Mouse (Mus musculus): Measurements from ENCODE around the gene Foxp1. TPM values are rescaled to one million over a fixed set of nuclear protein-coding genes. Genes with fewer than 3 reads are reported as not detected.

The Foxp1 gene
- polyA plus RNA-seq, 1 experiment from 2014 or later: 52.4 TPM

DNA sequence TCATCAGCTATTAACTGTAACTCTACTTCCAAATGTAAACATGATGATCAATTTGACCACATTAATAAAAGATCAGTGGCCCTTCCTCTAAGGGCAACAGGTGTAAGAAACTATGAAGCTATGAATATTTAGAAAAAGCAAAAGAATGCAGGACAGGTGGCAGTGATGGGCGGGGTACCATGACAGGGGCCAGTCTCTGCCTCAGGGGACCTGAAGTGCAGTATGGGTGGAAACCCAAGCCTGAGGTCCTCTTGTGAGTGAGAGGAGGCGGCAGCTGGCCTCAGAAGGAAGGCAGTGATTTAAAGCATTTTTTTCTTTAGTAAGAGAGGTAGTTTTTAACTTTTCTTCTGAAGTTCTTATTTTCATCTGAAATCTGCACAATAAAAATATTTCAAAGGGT, 468.5 kb downstream of the Foxp1 start:
- Histone ChIP-seq H3K27ac (ENCODE audit: low read depth, low read length) (no peak overlapping the region), H3K4me3 (ENCODE audit: low read depth, low read length) (no peak overlapping the region), H3K9ac (replicated peaks; ENCODE audit: low read depth, low read length) (no peak overlapping the region), H3K4me2 (ENCODE audit: low read depth, low read length) (no peak overlapping the region), H3K9me3 (ENCODE audit: control insufficient read depth, low read length) (no peaks in the 10 kb centered on the region), H3K36me3 (ENCODE audit: control insufficient read depth, insufficient read depth, low read length) (no peaks in the 10 kb centered on the region), H3K4me1 (ENCODE audit: control insufficient read depth, insufficient read depth, low read length) (no peaks in the 10 kb centered on the region), H3K27me3 (ENCODE audit: control insufficient read depth, insufficient read depth, low read length) (no peaks in the 10 kb centered on the region)
- WGBS: 88% methylated on average over 2 of the region's 2 CpGs
- ATAC-seq (ENCODE audit: low read depth): no peak

DNA sequence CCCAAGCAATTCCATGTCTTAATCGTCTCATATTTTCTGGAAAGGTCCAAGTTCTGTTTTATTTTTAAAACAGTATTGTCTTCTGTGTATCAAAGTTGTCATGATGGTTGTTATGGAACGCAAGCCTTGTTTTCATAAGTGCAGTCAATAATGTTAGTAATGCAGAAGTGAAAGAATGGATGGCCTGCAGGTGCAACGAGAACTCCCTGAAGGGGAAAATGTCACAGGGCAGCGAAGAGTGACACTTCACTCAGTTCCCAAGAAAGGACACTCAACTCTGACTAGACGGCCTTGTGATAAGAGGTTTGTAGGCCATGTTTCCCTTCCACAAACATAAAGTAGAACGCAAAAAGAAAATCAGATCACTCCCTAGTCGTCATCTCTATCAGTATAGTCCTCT, 469.4 kb downstream of the Foxp1 start:
- Histone ChIP-seq H3K4me2 (ENCODE audit: low read depth, low read length) (no peak overlapping the region), H3K4me3 (ENCODE audit: low read depth, low read length) (no peak overlapping the region), H3K4me1 (ENCODE audit: control insufficient read depth, insufficient read depth, low read length) (no peaks in the 10 kb centered on the region), H3K36me3 (ENCODE audit: control insufficient read depth, insufficient read depth, low read length) (no peaks in the 10 kb centered on the region), H3K27ac (ENCODE audit: low read depth, low read length) (no peak overlapping the region), H3K27me3 (ENCODE audit: control insufficient read depth, insufficient read depth, low read length) (no peaks in the 10 kb centered on the region), H3K9me3 (ENCODE audit: control insufficient read depth, low read length) (no peaks in the 10 kb centered on the region), H3K9ac (replicated peaks; ENCODE audit: low read depth, low read length) (no peak overlapping the region)
- WGBS: 85% methylated on average over 7 of the region's 7 CpGs
- no peak for ATAC-seq (ENCODE audit: low read depth)

GRCm38 (mm10) chr6:99051724-99052123, 470.8 kb downstream of the Foxp1 start:
- H3K4me1 ChIP-seq (ENCODE audit: control insufficient read depth, insufficient read depth, low read length): no peaks in the 10 kb centered on the region
- H3K4me2 ChIP-seq (ENCODE audit: low read depth, low read length): no peak overlapping the region
- no peak overlapping the region for H3K27ac ChIP-seq (ENCODE audit: low read depth, low read length)
- no peak for ATAC-seq (ENCODE audit: low read depth)
- no peaks in the 10 kb centered on the region for H3K27me3 ChIP-seq (ENCODE audit: control insufficient read depth, insufficient read depth, low read length)
- no peak overlapping the region for H3K9ac ChIP-seq (replicated peaks; ENCODE audit: low read depth, low read length)
- no peaks in the 10 kb centered on the region for H3K36me3 ChIP-seq (ENCODE audit: control insufficient read depth, insufficient read depth, low read length)
- no peaks in the 10 kb centered on the region for H3K9me3 ChIP-seq (ENCODE audit: control insufficient read depth, low read length)
- H3K4me3 ChIP-seq (ENCODE audit: low read depth, low read length): no peak overlapping the region

- H3K36me3 ChIP-seq (ENCODE audit: control insufficient read depth, insufficient read depth, low read length): no peaks in the 10 kb centered on the region
These were observed 472.1 kb downstream of the Foxp1 start for GRCm38 (mm10) chr6:99050288-99051006.

DNA sequence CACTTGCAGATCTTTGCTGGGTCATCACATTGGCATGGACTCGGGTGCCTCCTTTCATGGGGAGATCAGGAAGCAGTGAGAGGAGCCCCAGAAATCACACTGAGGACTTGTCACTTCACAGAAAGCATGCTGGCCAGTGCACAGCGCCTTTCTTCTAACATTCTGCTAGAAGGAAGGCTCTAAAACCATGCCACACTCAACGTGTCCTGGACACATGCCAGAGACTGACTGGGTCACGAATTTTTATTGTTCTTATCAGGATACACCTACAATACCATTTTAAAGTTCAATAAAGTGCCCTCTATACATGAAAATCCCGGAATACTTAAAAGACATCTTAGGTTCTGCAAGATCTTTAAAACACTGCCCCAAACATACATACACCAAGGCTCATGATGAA, 475.2 kb downstream of the Foxp1 start:
- ATAC-seq (ENCODE audit: low read depth): no peak
- Histone ChIP-seq H3K4me3 (ENCODE audit: low read depth, low read length) (no peak overlapping the region), H3K9ac (replicated peaks; ENCODE audit: low read depth, low read length) (no peak overlapping the region), H3K27ac (ENCODE audit: low read depth, low read length) (no peak overlapping the region), H3K4me1 (ENCODE audit: control insufficient read depth, insufficient read depth, low read length) (no peaks in the 10 kb centered on the region), H3K4me2 (ENCODE audit: low read depth, low read length) (no peak overlapping the region), H3K9me3 (ENCODE audit: control insufficient read depth, low read length) (no peaks in the 10 kb centered on the region), H3K36me3 (ENCODE audit: control insufficient read depth, insufficient read depth, low read length) (no peaks in the 10 kb centered on the region), H3K27me3 (ENCODE audit: control insufficient read depth, insufficient read depth, low read length) (no peaks in the 10 kb centered on the region)
- 81% methylated on average over 5 of the region's 5 CpGs for WGBS

More at GRCm38 (mm10) chr6:99050288-99051006, 472.1 kb downstream of the Foxp1 start:
- ATAC-seq (ENCODE audit: low read depth): no peak
- H3K9ac ChIP-seq (replicated peaks; ENCODE audit: low read depth, low read length): no peak overlapping the region
- H3K27ac ChIP-seq (ENCODE audit: low read depth, low read length): no peak overlapping the region
- H3K4me2 ChIP-seq (ENCODE audit: low read depth, low read length): no peak overlapping the region
- WGBS: 84% methylated on average over 3 of the region's 3 CpGs
- H3K27me3 ChIP-seq (ENCODE audit: control insufficient read depth, insufficient read depth, low read length): no peaks in the 10 kb centered on the region
- H3K4me3 ChIP-seq (ENCODE audit: low read depth, low read length): no peak overlapping the region
- H3K9me3 ChIP-seq (ENCODE audit: control insufficient read depth, low read length): no peaks in the 10 kb centered on the region
- no peaks in the 10 kb centered on the region for H3K4me1 ChIP-seq (ENCODE audit: control insufficient read depth, insufficient read depth, low read length)

DNA sequence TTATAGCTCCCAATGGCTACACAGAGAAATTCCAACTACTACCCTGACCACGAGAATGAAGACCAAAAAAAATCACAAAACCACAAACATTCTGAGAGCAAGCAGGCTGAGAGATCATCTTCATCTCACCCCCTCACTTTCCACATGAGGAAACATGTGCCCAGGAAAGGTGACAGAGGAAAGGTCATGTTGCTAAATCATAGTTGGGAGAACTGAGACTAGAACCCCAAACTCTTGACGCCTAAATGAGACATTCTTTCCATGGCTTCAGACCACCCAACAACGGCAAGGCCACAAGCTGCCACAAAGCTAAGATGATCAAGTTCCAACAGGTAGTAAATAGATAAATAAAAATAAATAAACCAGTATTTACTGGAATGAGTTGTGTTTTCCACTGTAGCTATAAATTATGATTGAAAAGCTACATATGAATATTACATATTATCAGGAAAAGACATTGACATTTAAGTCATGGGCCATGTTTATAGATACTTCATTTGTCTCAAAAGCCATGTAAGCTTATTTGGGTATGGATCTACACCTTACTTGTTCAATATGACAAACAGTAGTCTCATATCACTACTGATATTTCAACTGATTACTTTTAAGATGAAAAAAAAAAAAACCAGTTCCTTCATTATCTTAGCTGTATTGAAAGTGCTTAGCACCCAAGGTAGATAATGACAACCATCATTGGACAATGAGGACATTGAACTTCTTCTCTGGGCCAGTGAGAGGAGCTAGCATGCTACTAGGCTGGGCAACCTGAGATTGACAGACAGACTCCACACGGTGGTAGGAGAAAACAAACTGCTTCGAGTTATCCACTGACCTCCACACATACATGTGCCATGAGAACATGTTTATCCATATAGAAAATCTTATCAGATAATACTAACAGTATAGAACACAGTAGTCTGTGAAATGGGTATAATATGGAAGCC, 476.4 kb downstream of the Foxp1 start:
- H3K9ac ChIP-seq (replicated peaks; ENCODE audit: low read depth, low read length): no peak overlapping the region
- H3K4me1 ChIP-seq (ENCODE audit: control insufficient read depth, insufficient read depth, low read length): no peaks in the 10 kb centered on the region
- H3K4me3 ChIP-seq (ENCODE audit: low read depth, low read length): no peak overlapping the region
- H3K9me3 ChIP-seq (ENCODE audit: control insufficient read depth, low read length): no peaks in the 10 kb centered on the region
- no peak overlapping the region for H3K4me2 ChIP-seq (ENCODE audit: low read depth, low read length)
- H3K36me3 ChIP-seq (ENCODE audit: control insufficient read depth, insufficient read depth, low read length): no peaks in the 10 kb centered on the region
- H3K27me3 ChIP-seq (ENCODE audit: control insufficient read depth, insufficient read depth, low read length): no peaks in the 10 kb centered on the region
- no peak for ATAC-seq (ENCODE audit: low read depth)
- 91% methylated on average over 5 of the region's 5 CpGs for WGBS
- no peak overlapping the region for H3K27ac ChIP-seq (ENCODE audit: low read depth, low read length)

DNA sequence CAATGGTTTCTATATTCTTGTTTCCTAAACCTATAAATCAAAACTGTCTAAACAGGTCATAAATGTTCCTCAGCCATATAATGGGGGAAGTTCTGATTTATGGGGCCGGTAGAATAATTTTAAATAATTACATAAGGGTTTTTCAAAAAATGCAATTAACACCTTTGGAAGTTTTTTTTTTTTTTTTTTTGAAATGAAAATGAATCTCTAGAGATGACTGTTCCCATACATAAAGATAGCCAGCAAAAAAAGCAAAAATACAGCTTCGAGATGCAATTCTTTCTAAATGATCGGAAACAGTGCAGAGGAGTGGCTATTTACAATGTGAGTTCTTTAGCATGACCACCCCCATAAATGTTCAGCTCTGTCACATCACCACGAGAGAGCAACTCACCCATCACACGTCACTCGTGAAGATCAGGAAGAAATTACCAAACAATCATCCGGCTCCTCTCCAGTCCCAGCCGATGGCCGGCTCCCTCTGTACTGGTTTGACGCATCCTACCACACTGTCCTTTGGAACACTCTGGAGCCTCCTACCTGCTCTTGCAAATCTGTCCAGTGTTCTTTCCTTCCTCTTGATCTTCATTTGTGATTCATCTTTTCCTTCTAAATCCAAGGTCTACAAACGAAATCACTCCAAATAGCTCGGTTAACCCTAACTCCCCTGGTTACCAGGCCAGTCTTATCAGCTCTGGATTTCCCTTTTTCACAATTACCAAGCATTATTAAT, 478.4 kb downstream of the Foxp1 start:
- Histone ChIP-seq H3K9ac (replicated peaks; ENCODE audit: low read depth, low read length) (no peak overlapping the region), H3K27ac (ENCODE audit: low read depth, low read length) (no peak overlapping the region), H3K9me3 (ENCODE audit: control insufficient read depth, low read length) (no peaks in the 10 kb centered on the region), H3K4me2 (ENCODE audit: low read depth, low read length) (no peak overlapping the region), H3K4me1 (ENCODE audit: control insufficient read depth, insufficient read depth, low read length) (no peaks in the 10 kb centered on the region), H3K27me3 (ENCODE audit: control insufficient read depth, insufficient read depth, low read length) (no peaks in the 10 kb centered on the region), H3K36me3 (ENCODE audit: control insufficient read depth, insufficient read depth, low read length) (no peaks in the 10 kb centered on the region), H3K4me3 (ENCODE audit: low read depth, low read length) (no peak overlapping the region)
- 85% methylated on average over 12 of the region's 12 CpGs for WGBS
- no peak for ATAC-seq (ENCODE audit: low read depth)

GRCm38 (mm10) chr6:99043226-99043625, 479.3 kb downstream of the Foxp1 start:
- Histone ChIP-seq H3K27ac (ENCODE audit: low read depth, low read length) (no peak overlapping the region), H3K4me2 (ENCODE audit: low read depth, low read length) (no peak overlapping the region), H3K27me3 (ENCODE audit: control insufficient read depth, insufficient read depth, low read length) (no peaks in the 10 kb centered on the region), H3K4me1 (ENCODE audit: control insufficient read depth, insufficient read depth, low read length) (no peaks in the 10 kb centered on the region), H3K9me3 (ENCODE audit: control insufficient read depth, low read length) (no peaks in the 10 kb centered on the region), H3K9ac (replicated peaks; ENCODE audit: low read depth, low read length) (no peak overlapping the region), H3K36me3 (ENCODE audit: control insufficient read depth, insufficient read depth, low read length) (no peaks in the 10 kb centered on the region), H3K4me3 (ENCODE audit: low read depth, low read length) (no peak overlapping the region)
- ATAC-seq (ENCODE audit: low read depth): no peak
- WGBS: 69% methylated on average over 7 of the region's 7 CpGs
